Mouse (Mus musculus): ENCODE data around the gene Rnf126.

Gene Rnf126

DNA sequence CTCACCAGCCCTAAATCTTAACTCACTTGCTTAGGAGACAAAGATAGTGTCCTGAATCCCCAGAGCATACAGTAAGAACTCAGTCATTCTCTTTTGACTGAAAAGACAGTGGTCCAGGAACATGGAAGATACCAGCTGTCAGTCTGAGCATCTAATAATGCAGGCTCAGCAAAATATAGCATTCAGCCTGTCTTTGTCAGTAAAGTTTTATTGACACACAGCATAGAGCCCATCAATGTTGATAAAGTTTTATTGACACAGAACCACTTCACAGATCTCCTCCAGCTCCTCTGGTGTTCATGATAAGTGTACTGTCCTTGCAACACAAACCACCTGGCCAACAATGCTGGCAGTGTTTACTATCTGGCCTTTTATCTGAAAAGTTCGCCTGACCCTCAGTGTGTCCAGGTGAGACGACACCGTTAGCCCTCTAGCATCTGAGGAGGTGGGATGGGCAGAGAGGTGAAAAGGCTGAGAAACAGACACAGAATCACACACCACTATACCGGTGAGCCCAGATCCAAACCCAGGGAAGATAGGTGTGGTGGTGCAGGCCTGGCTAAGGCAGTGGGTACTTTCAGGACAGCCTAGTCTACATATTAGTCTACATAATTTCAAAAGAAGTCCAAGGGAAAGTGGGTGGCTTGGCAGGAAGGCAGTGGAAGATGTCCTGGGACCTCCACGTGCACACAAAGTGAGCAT lies 25.7 kb upstream of the Rnf126 start:
- DNase-seq, result no peak

DNA sequence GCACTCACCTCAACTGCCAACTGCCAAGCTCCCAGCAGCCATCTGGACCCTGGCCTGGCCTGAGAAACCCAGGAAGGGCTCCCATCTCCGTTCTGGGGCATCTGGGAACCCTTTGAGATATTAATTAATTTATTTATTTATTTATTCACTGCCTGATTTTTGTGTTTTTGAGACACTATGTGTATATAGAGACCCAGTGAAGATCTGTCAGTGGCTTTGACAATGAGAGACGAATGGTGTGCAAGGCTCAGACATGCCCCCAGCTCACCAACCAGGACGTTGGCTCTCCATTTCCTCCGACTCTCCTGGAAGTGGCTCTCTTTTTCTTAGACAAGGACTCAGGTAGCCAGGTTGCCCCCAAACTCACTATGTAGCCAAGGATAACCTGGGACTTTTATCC lies 24.1 kb upstream of the Rnf126 start, which contains the start of gene Prss57:
TSS of gene Prss57 (minus strand) at position 101 of the 400 bp plus-strand sequence.
- DNase-seq, result no peak

DNA sequence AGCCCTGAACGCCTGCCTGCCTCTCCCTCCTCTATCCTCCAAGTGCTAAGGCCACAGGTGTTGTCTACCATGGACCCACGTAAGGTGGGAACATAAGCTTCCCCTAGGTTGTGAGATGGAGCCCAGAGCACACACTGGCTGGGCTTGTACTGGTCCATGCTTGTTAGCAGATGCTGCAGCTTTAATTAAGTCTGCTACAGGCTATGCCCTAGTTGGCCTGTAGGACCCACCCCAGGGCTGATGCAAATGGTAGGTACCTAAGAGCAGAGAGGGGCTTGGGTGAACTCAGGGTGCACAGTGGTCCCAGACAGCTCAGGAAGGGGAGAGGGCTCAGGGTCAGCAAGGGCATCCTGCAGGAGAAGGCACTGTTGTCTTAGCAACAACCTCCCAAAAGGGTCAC lies 22.8 kb upstream of the Rnf126 start:
- DNase-seq, result no peak

- peak; percentile 85 for DNase-seq
Measured at GRCm38 (mm10) chr10:79788386-79789158, 21.8 kb upstream of the Rnf126 start.

DNA sequence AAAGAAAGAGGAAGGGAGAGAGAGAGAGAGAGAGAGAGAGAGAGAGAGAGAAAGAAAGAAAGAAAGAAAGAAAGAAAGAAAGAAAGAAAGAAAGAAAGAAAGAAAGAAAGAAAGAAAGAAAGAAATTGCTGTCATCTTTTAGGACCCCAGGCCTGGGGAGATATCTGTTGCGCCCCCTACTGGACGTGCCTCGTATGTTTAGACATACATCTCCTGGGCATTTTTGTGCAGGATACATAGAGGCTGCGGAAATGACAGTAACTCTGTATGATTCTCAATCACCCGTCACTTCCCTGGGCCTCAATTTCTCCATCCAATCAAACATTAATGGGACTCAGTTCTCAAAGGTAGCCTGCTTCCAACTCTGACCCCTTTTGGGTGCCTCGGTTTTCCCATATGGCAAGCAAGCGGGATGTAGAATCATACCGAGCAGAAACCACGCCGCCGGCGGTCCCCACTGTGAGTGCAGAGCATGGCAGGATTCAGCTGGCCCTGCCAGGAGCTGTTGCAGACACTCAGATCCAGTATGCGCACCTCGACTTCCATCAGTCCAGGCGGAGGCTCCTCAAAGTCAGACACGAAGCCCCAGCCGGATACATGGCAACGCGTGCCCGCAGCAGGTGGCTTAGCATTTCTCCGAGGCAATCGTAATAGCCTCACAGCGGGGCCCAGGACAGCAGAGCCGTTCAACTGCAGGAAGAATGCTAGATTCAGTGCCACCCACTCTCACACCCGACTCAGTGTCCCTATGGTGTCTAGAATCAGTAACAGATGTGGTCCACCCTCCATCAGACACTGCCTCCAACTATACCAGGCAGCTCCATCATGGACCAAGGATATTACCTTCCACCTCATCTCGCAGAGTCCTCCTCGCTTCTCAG lies 17.4 kb upstream of the Rnf126 start:
- DNase-seq, result peak; percentile 54

GRCm38 (mm10) chr10:79783050-79783449 lies 16.3 kb upstream of the Rnf126 start:
- no peak for DNase-seq

DNA sequence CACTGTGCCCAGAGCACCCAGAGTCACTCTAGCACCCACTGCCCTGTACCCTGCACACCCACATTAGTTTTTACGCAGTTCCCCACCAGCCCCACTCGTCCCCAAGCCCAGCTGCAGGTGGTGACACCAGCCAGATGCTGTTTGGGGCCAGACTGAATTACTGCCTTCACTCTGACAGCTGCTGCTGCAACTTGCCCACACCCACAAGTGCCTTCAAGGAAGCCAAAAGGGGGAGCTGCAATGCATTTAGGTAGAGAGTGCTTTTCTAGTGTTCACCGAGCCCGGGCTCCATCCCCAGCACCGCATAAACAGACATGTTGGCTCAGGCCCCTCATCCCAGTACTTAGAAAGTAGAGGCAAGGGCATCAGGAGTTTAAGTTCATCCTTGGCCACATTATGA lies 15.2 kb upstream of the Rnf126 start:
- DNase-seq, result no peak

DNA sequence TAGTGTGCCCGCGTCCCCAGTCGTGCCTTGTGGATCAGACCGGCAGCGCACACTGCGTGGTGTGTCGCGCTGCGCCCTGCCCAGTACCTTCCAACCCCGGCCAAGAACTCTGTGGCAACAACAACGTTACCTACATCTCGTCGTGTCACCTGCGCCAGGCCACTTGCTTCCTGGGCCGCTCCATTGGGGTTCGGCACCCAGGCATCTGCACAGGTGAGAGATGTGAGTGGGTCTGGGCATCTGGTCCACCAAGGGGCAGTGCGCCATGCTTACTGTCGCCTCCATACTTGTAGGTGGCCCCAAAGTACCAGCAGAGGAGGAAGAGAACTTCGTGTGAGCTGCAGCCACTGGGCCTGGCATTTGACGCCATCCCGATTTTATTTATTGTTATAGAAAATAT lies 14.4 kb upstream of the Rnf126 start:
- no peak for DNase-seq

DNA sequence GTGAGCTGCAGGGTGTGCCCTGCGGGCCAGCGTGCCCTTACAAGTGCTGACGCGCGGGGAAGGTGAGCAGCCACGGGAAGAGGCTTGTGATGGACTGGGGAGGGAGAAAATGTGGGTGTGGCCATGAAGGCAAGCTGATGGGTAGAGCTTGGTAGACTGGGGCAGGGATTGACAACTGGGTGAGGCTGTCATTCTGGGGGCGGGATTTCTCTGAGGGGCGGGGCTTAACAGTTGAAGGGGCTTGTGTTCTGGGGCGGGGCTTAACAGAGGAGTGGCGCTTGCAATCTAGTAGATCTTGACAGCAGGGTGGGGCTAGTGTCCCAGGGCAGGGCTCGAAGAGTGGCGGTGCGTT lies 13.9 kb upstream of the Rnf126 start:
- DNase-seq, result no peak

DNA sequence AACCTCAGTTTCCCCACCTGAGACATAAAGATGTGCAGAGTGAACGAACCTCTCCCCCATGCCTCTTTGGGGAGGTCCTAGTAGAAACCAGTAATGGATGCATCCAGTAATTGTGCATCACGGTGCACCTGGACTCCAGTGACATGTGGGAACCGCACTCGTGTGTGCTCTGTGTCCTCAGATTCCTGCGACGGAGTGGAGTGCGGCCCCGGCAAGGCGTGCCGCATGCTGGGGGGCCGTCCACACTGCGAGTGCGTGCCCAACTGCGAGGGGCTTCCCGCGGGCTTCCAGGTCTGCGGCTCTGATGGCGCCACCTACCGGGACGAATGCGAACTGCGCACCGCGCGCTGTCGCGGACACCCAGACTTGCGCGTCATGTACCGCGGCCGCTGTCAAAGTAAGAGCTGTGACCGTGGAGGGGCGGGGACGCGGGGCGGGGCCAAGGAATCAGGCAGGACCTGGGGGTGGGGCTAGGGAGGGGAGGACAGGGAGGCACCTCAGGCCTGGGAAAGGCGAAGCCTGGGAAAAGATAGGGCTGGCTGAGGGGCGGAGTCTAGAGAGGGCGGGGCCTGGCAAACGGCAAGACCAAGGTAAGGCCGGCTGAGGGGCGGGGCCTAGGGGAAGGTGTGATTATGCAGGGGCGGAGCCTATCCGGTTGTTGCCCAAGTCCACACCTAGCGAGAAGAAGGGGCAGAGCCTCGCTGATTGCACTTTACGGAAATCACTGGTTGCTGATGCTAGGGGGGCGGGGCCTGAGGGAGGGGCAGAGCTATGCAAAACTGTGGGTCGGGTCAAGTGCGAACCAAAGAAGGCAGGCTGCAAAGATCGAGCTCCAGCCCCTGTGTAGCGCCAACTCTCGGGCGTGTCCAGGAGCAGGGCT lies 13.3 kb upstream of the Rnf126 start:
- DNase-seq, result peak; percentile 97

- DNase-seq, result peak; percentile 32
Measured at GRCm38 (mm10) chr10:79779193-79779592, 12.4 kb upstream of the Rnf126 start.

GRCm38 (mm10) chr10:79778006-79778405 lies 11.3 kb upstream of the Rnf126 start:
- DNase-seq, result peak; percentile 42

GRCm38 (mm10) chr10:79777103-79777531 lies 10.4 kb upstream of the Rnf126 start, which contains the start of gene Fstl3:
TSS of gene Fstl3 (plus strand) at chr10:79777272.
- no peak for DNase-seq

GRCm38 (mm10) chr10:79774486-79775279 lies 7.9 kb upstream of the Rnf126 start:
- DNase-seq, result no peak

DNA sequence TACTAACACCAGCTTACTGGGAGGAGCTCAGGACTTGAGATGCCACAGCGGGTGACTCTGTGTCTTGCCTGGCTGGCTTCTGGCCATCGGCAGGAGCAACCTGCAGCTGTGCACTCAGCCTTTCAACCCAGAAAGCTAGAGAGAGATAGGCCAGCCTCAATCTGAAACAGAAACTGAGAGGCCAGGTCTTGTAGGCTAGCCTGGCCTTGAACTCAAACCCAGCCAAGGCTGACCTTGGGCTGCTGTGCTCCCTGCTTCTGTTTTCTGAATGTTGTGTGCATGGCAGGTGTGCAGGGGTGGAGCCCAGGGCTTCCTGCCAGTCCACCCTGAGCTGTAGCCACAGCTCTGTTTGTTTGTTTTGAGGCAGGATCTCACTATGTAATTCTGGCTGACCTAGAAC lies 6.5 kb upstream of the Rnf126 start:
- DNase-seq, result no peak

DNA sequence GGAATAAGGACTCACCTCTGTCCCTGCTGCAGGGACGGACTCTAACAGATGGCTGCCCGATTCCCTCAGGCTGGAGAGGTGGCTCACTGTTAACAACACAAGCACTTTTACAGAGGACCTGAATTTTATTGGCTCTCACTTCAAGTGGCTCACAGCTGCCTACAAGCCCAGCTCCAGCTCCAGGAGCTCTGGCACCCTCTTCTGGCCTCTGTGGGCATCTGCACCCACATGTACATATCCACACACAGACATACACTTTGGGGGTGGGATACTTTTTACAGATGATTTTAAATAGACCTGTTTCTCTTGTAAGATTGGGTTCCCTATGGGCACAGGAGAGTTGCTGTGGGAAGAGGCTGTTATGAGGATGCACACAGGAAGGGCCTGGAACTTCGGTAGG lies 5.6 kb upstream of the Rnf126 start:
- no peak for DNase-seq

DNA sequence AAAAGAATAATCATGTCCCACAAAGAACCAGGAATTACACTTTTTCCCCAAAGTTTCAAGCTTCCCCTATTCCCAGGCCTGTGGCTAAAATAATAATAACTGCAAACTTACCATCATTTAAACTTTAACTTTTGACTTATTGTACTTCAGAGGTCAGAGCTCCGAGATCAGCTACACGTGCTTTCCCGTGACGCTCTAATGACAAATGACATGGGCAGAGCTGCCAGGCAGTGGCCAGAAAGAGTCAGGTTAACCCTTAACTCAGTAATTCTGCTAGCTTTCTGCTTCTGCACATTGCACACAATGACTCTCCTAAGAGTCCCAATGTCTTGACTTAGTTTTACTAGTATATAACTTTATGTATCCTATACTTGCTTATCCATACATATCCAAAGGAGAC lies 2.6 kb upstream of the Rnf126 start:
- DNase-seq, result no peak

DNA sequence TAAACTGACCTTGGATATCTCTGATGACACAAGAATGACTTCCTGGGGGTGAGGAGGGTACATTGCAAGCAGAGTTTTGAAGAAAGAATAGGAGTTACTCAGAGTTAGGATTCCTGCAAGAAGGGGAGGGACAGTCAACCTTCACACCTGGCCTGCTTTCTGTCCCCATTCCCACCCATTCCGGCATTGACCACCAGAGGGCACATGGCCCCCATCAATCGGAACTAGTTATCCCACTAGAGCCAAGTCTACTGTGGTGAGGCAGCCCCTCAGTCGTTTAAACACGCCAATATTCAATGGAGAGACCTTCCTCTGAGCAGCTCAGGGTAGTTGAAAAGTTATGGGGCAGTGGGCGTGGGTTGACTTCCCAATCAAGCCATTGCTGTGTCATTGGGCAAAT lies 1.6 kb upstream of the Rnf126 start:
- peak; percentile 79 for DNase-seq

DNA sequence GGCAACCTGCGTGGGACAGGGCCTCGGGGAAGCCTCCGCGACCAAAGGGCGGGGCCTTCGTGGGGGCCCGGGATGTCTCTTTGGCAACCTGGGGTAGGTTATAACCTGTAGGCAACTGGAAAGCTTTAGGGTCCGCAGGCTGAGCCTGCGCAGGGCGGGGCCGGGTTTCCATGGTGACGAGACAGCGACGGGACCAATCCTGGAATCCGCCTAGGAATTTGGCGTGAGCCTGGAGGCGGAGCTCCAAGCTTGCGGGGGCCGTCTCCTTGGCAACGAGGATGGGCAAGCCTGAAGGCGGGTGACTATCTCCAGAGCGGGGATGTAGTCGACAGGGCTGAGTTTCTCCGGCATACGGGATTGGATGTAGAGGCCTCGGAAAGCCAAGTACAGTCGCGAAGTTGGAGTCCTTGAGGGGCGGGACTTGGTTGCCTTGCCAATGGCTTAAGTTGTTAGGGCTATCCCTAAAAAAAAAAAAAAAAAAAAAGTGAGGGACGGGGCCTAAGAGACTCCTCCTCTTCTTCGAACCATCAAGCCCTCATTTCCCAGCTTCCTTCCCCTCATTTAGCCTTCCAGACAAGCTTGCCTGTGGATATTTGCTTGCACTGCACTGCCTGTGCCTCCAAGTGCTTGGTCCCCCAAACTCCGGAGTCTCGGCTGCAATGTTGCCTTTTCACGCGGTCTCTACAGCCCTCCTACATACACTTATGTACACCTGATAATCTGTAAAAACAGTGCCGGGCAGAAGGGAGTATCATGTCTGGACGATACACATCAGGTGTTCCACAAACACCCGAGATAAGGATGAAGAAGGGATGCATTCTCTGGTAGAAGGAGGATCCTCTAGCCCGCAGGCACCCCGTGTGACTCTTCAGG lies 856 bp upstream of the Rnf126 start:
- DNase-seq, result peak; percentile 91

DNA sequence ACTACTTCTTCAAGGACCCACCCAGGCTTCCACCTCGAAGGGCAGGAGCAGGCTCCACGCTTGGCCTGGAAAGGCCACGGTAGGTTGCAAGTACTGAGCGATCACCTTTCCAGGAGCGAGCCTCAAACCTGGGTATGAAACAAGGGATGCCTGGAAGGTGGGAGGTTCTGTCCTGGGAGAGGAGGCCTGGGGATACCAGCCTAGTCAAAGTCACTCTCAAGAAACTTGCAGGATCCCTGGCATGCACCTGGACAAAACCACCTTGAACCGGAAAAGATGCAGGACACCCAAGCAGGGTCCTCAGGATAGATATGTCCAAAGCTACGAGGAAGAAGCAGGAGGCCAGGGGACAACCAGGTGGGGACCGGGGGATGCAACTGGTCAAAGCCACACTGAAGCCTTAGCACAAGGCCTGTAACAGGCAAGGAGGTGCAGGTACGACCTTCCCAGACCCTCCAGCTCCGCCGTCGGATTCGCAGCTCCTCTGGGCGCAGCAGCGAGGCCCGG lies 698 bp downstream of the Rnf126 start:
- no peak for DNase-seq

Measured in cerebellum, adult 8-10 months (tissue).